Mouse (Mus musculus): ENCODE results near the gene Gm21992. TPM values are rescaled to one million over a fixed set of nuclear protein-coding genes. Genes with fewer than 3 reads are reported as not detected.
"Not testable (repeated sequence)": the region's sequence is repeated elsewhere in the genome, so short reads cannot be mapped to it uniquely, and the experiment has no call there.

Gm21992 gene
- polyA plus RNA-seq, 1 experiment from 2014 or later: 29.4 TPM

DNA sequence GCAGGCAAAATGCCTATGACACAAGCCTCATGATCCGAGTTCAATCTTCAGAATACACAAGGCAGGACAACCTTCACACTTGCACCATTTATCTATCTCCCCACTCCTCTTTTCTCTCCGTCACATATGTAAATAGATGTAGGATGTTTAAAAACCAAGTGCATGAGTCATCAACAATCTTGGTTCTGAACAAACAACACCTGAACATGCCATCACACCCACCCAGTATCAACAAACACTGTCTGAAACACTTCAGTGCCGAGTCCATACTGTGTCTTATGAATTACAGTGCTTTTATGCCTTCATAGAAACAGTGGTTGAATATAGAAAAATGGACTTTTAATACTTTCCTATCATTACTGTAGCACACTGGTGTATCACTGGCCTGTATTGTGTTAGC, 38.6 kb downstream of the Gm21992 start:
- 67% methylated on average over 3 of the region's 3 CpGs for WGBS
- Histone ChIP-seq H3K27ac (ENCODE audit: low read length) (no peak overlapping the region), H3K27me3 (replicated peaks; ENCODE audit: control insufficient read depth, insufficient read depth, low read length) (no peaks in the 10 kb centered on the region), H3K4me2 (ENCODE audit: low read depth, low read length) (no peak overlapping the region), H3K9ac (ENCODE audit: low read depth, low read length) (no peak overlapping the region), H3K4me1 (ENCODE audit: control insufficient read depth, insufficient read depth, low read length) (no peaks in the 10 kb centered on the region), H3K4me3 (ENCODE audit: low read length) (no peak overlapping the region), H3K36me3 (ENCODE audit: control insufficient read depth, insufficient read depth, low read length) (0 out of 2 replicates have a peak, but pooled peaks cover 3% of the 10 kb centered on the region), H3K9me3 (ENCODE audit: control insufficient read depth, low read length) (no peaks in the 10 kb centered on the region)
- no peak for ATAC-seq

DNA sequence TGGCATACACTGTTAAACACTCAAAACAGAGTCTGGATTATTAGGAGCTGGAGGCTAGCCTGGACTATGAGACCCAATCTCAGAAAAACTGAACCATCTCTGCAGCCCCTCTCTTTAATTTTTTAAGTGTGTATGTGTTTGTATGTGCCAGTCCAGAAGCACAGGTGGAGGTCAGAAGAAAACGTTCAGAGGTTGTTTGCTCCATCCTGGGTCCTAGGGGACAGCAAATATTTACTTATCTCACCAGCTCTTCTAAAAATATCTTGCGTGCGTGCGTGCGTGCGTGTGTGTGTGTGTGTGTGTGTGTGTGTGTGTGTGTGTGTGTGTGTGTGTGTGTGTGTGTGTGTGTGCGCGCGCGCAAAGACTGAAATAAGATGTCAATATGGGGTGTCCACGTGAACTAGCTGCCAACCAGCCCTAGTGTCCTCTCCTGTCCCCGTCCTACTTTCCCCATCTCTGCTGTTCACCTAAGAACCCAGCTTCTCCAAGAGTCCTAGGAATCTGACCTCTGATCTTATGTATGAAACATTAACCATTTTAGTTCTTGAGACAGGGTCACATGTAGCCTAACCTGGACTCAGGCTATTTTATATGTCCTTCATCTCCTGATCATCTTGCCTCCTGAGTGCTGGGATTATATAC, 43.8 kb downstream of the Gm21992 start:
- ATAC-seq: peak; percentile 40; the same call in 1 of the 2 replicates
- Histone ChIP-seq H3K4me3 (ENCODE audit: low read length) (no peak overlapping the region), H3K27me3 (replicated peaks; ENCODE audit: control insufficient read depth, insufficient read depth, low read length) (no peaks in the 10 kb centered on the region), H3K9ac (ENCODE audit: low read depth, low read length) (no peak overlapping the region), H3K4me1 (ENCODE audit: control insufficient read depth, insufficient read depth, low read length) (no peaks in the 10 kb centered on the region), H3K36me3 (ENCODE audit: control insufficient read depth, insufficient read depth, low read length) (peaks cover 4% of the 10 kb centered on the region; the same call in 1 of the 2 replicates), H3K9me3 (ENCODE audit: control insufficient read depth, low read length) (no peaks in the 10 kb centered on the region), H3K4me2 (ENCODE audit: low read depth, low read length) (no peak overlapping the region), H3K27ac (ENCODE audit: low read length) (no peak overlapping the region)
- 69% methylated on average over 12 of the region's 12 CpGs for WGBS

DNA sequence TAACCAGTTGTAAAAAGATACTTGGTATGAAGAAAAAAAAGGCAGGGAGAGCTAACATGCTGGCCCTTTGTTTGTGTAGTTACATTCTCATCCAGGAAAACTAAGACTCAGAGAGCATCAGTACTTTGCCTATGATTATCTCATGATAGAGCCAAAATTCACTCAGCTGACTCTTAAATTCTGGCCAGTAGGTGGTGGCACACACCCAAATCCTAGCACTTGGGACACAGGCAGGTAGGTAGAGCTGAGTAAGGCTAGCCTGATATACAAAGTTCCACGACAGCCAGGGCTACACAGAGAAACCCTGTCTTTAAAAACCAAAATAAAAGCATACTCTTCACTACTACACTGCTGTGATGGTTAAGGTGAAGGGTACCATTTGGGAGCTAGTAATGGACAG, 48.5 kb downstream of the Gm21992 start:
- 68% methylated on average over 1 of the region's 1 CpGs for WGBS
- no peak overlapping the region for H3K9ac ChIP-seq (ENCODE audit: low read depth, low read length)
- H3K4me2 ChIP-seq (ENCODE audit: low read depth, low read length): no peak overlapping the region
- H3K36me3 ChIP-seq (ENCODE audit: control insufficient read depth, insufficient read depth, low read length): peaks cover 4% of the 10 kb centered on the region; the same call in 1 of the 2 replicates
- no peaks in the 10 kb centered on the region for H3K27me3 ChIP-seq (replicated peaks; ENCODE audit: control insufficient read depth, insufficient read depth, low read length)
- no peak overlapping the region for H3K27ac ChIP-seq (ENCODE audit: low read length)
- peaks cover 4% of the 10 kb centered on the region for H3K4me1 ChIP-seq (ENCODE audit: control insufficient read depth, insufficient read depth, low read length)
- H3K4me3 ChIP-seq (ENCODE audit: low read length): no peak overlapping the region
- no peak for ATAC-seq
- H3K9me3 ChIP-seq (ENCODE audit: control insufficient read depth, low read length): no peaks in the 10 kb centered on the region

DNA sequence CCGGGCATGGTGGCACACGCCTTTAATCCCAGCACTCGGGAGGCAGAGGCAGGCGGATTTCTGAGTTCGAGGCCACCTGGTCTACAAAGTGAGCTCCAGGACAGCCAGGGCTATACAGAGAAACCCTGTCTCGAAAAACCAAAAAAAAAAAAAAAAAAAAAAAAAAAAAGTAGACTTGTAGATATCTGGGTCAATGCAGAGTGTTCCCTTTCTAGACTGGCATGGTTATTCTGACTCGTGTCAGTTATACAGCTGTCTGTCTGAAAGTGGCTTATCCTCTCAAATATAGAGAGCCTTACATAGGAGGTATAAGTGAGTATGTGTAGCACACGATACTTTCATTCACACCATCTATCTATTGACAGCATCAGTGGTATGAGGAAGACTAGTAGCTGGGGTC, 50.9 kb downstream of the Gm21992 start:
- not testable (repeated sequence) for H3K4me1 ChIP-seq (ENCODE audit: control insufficient read depth, insufficient read depth, low read length); H3K4me3 ChIP-seq (ENCODE audit: low read length); H3K27me3 ChIP-seq (replicated peaks; ENCODE audit: control insufficient read depth, insufficient read depth, low read length); H3K27ac ChIP-seq (ENCODE audit: low read length); H3K9ac ChIP-seq (ENCODE audit: low read depth, low read length); H3K4me2 ChIP-seq (ENCODE audit: low read depth, low read length); H3K9me3 ChIP-seq (ENCODE audit: control insufficient read depth, low read length); ATAC-seq; H3K36me3 ChIP-seq (ENCODE audit: control insufficient read depth, insufficient read depth, low read length)
- WGBS: 91% methylated on average over 8 of the region's 8 CpGs

DNA sequence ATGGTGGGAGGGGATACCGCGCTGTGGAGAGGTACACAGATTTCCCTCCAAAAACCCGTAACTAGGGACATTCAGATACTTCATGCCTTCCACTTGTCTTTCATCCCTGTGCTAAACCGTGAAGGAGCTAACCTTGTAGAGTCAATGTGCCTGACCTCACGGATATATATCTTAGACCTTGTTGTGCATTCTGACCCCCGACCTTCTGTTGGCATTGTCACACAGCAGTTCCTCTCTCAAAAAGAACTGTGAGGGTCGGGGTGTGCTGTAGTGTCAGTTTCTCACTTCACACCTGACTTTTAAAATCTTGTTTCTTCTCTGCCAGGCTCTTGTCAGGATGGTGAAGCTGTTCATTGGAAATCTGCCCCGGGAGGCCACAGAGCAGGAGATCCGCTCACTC, 54.5 kb downstream of the Gm21992 start:
- no peak for ATAC-seq
- peaks cover 9% of the 10 kb centered on the region for H3K4me1 ChIP-seq (ENCODE audit: control insufficient read depth, insufficient read depth, low read length)
- peak overlapping the region; percentile 63 for H3K4me3 ChIP-seq (ENCODE audit: low read length)
- peak overlapping the region; percentile 96 for H3K27ac ChIP-seq (ENCODE audit: low read length)
- H3K9me3 ChIP-seq (ENCODE audit: control insufficient read depth, low read length): no peaks in the 10 kb centered on the region
- peak overlapping the region; percentile 80 for H3K4me2 ChIP-seq (ENCODE audit: low read depth, low read length)
- H3K27me3 ChIP-seq (replicated peaks; ENCODE audit: control insufficient read depth, insufficient read depth, low read length): no peaks in the 10 kb centered on the region
- no peaks in the 10 kb centered on the region for H3K36me3 ChIP-seq (ENCODE audit: control insufficient read depth, insufficient read depth, low read length)
- WGBS: 2% methylated on average over 9 of the region's 9 CpGs
- H3K9ac ChIP-seq (ENCODE audit: low read depth, low read length): peak overlapping the region; percentile 80

DNA sequence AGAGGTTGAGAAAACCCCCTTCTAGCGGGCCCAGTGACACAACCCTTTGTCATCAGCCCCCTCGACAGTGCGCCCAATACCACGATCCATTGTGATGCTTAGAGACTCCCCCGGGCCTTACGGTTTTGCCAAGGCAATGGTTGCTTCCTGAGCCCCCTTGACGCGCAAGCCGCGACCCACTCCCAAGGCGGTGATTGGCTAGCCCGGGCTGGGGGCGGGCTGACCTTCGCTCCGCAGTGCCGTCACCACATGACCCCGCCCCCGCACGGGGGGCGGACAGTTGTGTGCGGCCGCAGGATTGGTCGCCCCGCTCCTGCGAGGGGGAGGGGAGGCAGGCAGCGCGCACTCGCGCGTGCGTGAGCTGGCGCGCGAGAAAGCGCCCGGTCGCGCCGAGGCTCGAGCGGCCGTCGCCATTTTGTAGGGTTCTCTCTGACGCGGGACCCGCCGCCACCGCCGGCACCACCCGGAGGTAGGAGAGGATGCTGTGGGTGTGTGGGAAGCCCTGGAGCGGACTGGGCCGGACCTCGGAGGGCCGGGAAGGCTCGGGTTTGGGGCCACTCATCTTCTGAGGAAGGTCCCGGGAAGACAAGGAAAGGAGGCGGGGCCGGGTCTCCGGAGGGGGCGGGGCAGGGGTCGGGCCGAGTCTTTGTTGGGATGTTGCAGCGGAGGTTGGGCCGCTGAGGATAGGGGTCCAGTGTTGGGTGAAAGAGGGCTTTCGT, 55.1 kb downstream of the Gm21992 start, which contains the start of gene Rbm4b:
Gene Rbm4b, plus strand, starts transcription at position 305 of the 719 bp plus-strand sequence.
- ATAC-seq: peak; percentile 97
- no peaks in the 10 kb centered on the region for H3K27me3 ChIP-seq (replicated peaks; ENCODE audit: control insufficient read depth, insufficient read depth, low read length)
- peak within 1 kb of the TSS; percentile 96 for H3K27ac ChIP-seq (ENCODE audit: low read length)
- peaks cover 9% of the 10 kb centered on the region for H3K4me1 ChIP-seq (ENCODE audit: control insufficient read depth, insufficient read depth, low read length)
- H3K4me2 ChIP-seq (ENCODE audit: low read depth, low read length): peak within 1 kb of the TSS; percentile 80
- peak within 1 kb of the TSS; percentile 80 for H3K9ac ChIP-seq (ENCODE audit: low read depth, low read length)
- peak within 1 kb of the TSS; percentile 63 for H3K4me3 ChIP-seq (ENCODE audit: low read length)
- under 1% methylated on average over 63 of the region's 65 CpGs for WGBS
- H3K9me3 ChIP-seq (ENCODE audit: control insufficient read depth, low read length): no peaks in the 10 kb centered on the region
- no peaks in the 10 kb centered on the region for H3K36me3 ChIP-seq (ENCODE audit: control insufficient read depth, insufficient read depth, low read length)

DNA sequence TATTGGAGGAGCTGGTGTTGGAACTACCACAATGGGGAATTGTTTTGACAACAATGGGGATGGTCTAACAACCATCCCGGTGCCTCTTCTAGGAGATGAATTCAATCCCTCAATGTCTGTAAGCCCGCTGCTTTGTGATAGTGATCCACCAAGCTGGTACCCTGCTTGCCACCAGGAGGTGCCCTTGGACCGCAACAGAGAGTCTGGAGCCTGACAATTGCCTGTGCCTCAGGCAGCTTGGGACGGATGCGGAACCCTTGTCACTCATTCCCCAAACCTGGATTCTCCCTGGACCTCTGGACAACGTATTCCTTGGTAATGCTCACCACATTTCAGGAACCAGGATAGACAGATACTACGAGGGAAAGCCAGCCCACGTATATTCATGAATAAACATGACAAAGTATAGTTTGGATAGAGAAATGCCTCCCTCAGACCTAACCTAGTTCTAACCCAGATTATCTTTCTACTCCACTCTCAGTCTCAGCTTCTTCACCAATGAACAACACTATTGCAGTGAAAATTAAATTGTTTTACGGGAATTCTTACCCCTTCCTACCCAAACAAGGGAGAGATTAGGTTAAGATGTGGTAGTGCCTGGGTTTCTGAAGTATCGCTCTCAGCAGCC, 55.7 kb downstream of the Gm21992 start:
- Histone ChIP-seq H3K27ac (ENCODE audit: low read length) (peak overlapping the region; percentile 96), H3K36me3 (ENCODE audit: control insufficient read depth, insufficient read depth, low read length) (no peaks in the 10 kb centered on the region), H3K4me1 (ENCODE audit: control insufficient read depth, insufficient read depth, low read length) (peaks cover 9% of the 10 kb centered on the region), H3K4me3 (ENCODE audit: low read length) (peak overlapping the region; percentile 63), H3K9ac (ENCODE audit: low read depth, low read length) (peak overlapping the region; percentile 70), H3K4me2 (ENCODE audit: low read depth, low read length) (peak overlapping the region; percentile 80), H3K27me3 (replicated peaks; ENCODE audit: control insufficient read depth, insufficient read depth, low read length) (no peaks in the 10 kb centered on the region), H3K9me3 (ENCODE audit: control insufficient read depth, low read length) (no peaks in the 10 kb centered on the region)
- under 1% methylated on average over 10 of the region's 10 CpGs for WGBS
- peak; percentile 75 for ATAC-seq

DNA sequence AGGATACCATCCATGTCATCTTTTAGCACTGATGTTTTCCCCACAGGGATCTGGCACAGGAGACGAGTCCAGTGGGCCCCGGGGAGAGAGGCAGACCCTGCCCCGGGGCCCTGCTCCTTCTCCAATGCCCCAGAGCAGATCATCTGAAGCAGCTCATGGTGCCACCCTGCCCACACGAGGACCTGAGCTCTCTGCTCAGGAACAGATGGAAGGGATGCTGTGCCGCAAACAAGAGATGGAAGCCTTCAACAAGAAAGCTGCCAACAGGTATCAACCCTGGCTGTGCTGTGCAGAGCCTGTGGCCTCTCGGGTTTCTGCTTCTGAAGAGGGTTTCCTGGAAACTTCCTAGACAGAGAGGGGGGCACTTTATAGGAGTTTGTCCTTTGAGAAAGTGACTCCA, 61.4 kb downstream of the Gm21992 start:
- Histone ChIP-seq H3K4me1 (ENCODE audit: control insufficient read depth, insufficient read depth, low read length) (0 out of 2 replicates have a peak, but pooled peaks cover 2% of the 10 kb centered on the region), H3K27ac (ENCODE audit: low read length) (no peak overlapping the region), H3K36me3 (ENCODE audit: control insufficient read depth, insufficient read depth, low read length) (no peaks in the 10 kb centered on the region), H3K4me3 (ENCODE audit: low read length) (no peak overlapping the region), H3K4me2 (ENCODE audit: low read depth, low read length) (no peak overlapping the region), H3K9me3 (ENCODE audit: control insufficient read depth, low read length) (no peaks in the 10 kb centered on the region), H3K9ac (ENCODE audit: low read depth, low read length) (no peak overlapping the region), H3K27me3 (replicated peaks; ENCODE audit: control insufficient read depth, insufficient read depth, low read length) (no peaks in the 10 kb centered on the region)
- ATAC-seq: no peak
- 85% methylated on average over 6 of the region's 6 CpGs for WGBS

DNA sequence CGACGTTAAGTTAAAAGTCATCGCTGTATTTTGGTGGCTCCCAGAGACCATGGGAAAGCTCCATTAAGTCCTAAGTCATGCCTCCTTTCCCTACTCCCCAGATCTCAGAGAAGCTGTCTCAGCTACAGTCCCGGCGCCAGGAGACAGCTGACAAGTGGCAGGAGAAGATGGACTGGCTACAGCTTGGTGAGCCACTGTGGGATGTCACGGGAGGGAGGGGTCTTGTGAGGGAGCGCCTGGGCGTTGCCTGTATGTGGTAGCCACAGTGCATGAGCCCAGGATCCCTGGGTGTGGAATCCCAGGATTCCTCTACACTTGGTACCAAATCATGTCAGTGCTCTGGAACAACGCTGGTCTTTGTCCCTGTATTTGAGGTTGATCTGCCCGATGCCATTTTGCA, 62.9 kb downstream of the Gm21992 start:
- Histone ChIP-seq H3K4me3 (ENCODE audit: low read length) (no peak overlapping the region), H3K4me2 (ENCODE audit: low read depth, low read length) (no peak overlapping the region), H3K36me3 (ENCODE audit: control insufficient read depth, insufficient read depth, low read length) (no peaks in the 10 kb centered on the region), H3K27me3 (replicated peaks; ENCODE audit: control insufficient read depth, insufficient read depth, low read length) (no peaks in the 10 kb centered on the region), H3K4me1 (ENCODE audit: control insufficient read depth, insufficient read depth, low read length) (0 out of 2 replicates have a peak, but pooled peaks cover 2% of the 10 kb centered on the region), H3K27ac (ENCODE audit: low read length) (no peak overlapping the region), H3K9ac (ENCODE audit: low read depth, low read length) (no peak overlapping the region), H3K9me3 (ENCODE audit: control insufficient read depth, low read length) (no peaks in the 10 kb centered on the region)
- ATAC-seq: no peak
- WGBS: 77% methylated on average over 10 of the region's 10 CpGs
